Mouse (Mus musculus) C2C12 (cell line): Measurements from ENCODE around the gene Ccdc84.

Experiments used
- CEBPB ChIP-seq: IDR thresholded peaks from one replicate; pipeline ENCODE4 v1.6.1; 2011; ENCODE audit warnings: low read depth, mild to moderate bottlenecking, control low read depth, moderate library complexity
- CTCF ChIP-seq: IDR thresholded peaks from one replicate; pipeline ENCODE4 v1.5.1; 2011; ENCODE audit not compliant: control insufficient read depth, insufficient read depth, insufficient read length
- FOSL1 ChIP-seq: IDR thresholded peaks from one replicate; pipeline ENCODE4 v1.8.0; 2011; ENCODE audit warnings: mild to moderate bottlenecking, low read length; ENCODE audit not compliant: poor library complexity, insufficient read depth, severe bottlenecking
- MAX ChIP-seq: IDR thresholded peaks from one replicate; pipeline ENCODE4 v1.6.1; 2011; ENCODE audit warnings: mild to moderate bottlenecking, control low read depth
- MYOD1 ChIP-seq: IDR thresholded peaks from one replicate; pipeline ENCODE4 v1.6.1; 2011; ENCODE audit warnings: low read depth; ENCODE audit not compliant: control insufficient read depth, insufficient read length
- MYOG ChIP-seq: IDR thresholded peaks from one replicate; pipeline ENCODE4 v1.6.1; 2011; ENCODE audit not compliant: control insufficient read depth, insufficient read length; ENCODE audit errors: extremely low read depth
- USF1 ChIP-seq: IDR thresholded peaks from one replicate; pipeline ENCODE4 v1.6.1; 2011; ENCODE audit warnings: low read depth, mild to moderate bottlenecking, control low read depth, moderate library complexity

DNA sequence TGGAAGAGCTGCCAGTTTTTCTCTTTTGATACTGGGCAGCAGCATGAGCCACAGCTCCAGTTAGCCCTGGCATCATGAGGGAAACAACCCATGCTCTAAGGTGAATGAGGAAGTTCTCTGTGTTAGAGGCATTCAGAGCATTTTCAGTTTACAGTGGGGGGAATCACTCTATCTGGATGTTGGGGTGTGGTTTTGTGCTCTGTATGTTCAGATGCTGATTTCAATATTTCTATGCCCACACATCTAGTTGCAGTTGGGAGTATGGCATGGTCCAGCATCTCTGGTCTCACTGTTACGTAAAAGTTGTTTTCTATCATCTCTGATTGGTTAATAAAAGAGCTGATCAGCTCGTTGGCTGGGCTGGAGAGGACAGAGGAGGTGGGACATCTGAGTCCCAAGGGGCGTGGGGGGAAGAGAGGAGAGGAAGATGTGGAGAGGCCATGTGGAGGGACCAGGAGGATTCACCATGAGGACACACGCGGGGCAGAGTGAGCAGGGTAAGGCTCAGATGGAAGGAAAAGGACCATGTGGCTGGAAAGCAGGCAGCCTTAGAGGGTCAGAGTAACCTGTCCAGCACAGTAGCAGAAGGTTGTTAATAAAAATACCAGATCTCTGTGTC lies 2.0 kb upstream of the Ccdc84 start:
- TF ChIP-seq USF1 = no peak
- no peak for TF ChIP-seq CTCF
- TF ChIP-seq MAX = no peak
- TF ChIP-seq MYOD1 = no peak
- no peak for TF ChIP-seq CEBPB
- TF ChIP-seq FOSL1 = no peak
- TF ChIP-seq MYOG = no peak
